Mouse (Mus musculus) olfactory bulb, adult 2 months (tissue): ENCODE measurements around the gene Sf3b5.

Source experiments
- CTCF ChIP-seq: fragments of 200-500 bp; IDR thresholded peaks from 2 replicates; pipeline ENCODE4 v1.5.1; 2012; ENCODE audit warnings: low read depth, mild to moderate bottlenecking, low read length, moderate library complexity; ENCODE audit not compliant: insufficient read depth
- POLR2A ChIP-seq: fragments of 200-500 bp; IDR thresholded peaks from 2 replicates; pipeline ENCODE4 v1.6.1; 2012; ENCODE audit warnings: mild to moderate bottlenecking, low read depth, low read length, moderate library complexity; ENCODE audit not compliant: insufficient read depth

- TF ChIP-seq CTCF = no peak
- no peak for TF ChIP-seq POLR2A
Observed at GRCm38 (mm10) chr10:13035270-13035669, 30.1 kb downstream of the Sf3b5 start.
